In the genomic region with DNA sequence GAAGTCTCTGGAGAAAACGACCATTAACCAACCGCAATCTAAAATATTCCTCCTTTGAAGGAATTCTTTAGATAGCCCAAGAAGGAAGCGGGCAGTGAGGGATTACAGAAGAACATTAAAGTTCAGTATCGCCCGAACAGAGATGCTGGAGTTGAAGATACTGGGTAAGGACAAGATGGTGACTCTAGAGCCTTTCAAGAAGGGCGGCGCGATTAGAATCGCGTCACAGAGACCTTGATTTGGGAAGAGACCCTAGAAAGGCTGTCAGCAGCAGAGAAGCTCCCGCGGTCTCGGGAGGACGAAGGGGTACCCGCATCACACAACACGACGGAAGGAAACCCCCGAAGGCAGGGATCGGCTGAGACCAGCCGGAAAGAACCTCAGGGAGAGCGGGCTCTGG, we compare ENCODE assay signal across 9 mouse cellular contexts. TPM values are rescaled to one million over a fixed set of nuclear protein-coding genes. Genes with fewer than 3 reads are reported as not detected.
DNase-seq lines count a peak whose midpoint lies in the region; ATAC-seq and TF ChIP-seq lines count a peak whose summit lies in the region.
"Had no signal": no experiment of that assay in that cellular context is flagged by ENCODE, and none has a peak within 500 bp of the region (broad histone marks: within the 10 kb centered on the region; RNA-seq: fewer than 3 reads in every experiment).

No protein-coding gene starts in this region.

- WGBS in limb, embryonic 15.5 days: 2% methylated on average over 21 of the region's 21 CpGs
- under 1% methylated on average over 21 of the region's 21 CpGs for WGBS in stomach, postnatal 0 days

- H3K4me1 ChIP-seq in testis, adult 2 months (ENCODE audit: control insufficient read depth, insufficient read depth, low read length): no peaks in the 10 kb centered on the region; the same call in 1 of the 2 replicates
- peaks cover 18% of the 10 kb centered on the region for H3K4me1 ChIP-seq in limb, embryonic 15.5 days
- peaks cover 4% of the 10 kb centered on the region for H3K4me1 ChIP-seq in stomach, postnatal 0 days (replicated peaks; ENCODE audit: control insufficient read depth, insufficient read depth)

- H3K27me3 ChIP-seq in testis, adult 2 months (ENCODE audit: control insufficient read depth, insufficient read depth, low read length): no peaks in the 10 kb centered on the region
- peaks cover 16% of the 10 kb centered on the region for H3K27me3 ChIP-seq in limb, embryonic 15.5 days
- no peaks in the 10 kb centered on the region for H3K27me3 ChIP-seq in stomach, postnatal 0 days (ENCODE audit: control insufficient read depth, insufficient read depth, low read length)

- TF ChIP-seq POLR2A in testis, adult 2 months (IDR thresholded peaks at IDR 0.05; ENCODE audit: control insufficient read depth, low read depth, low read length): no peak

- ATAC-seq in limb, embryonic 15.5 days (ENCODE audit: insufficient number of reproducible peaks, low FRiP score, low TSS enrichment, low read depth): no peak
- no peak for ATAC-seq in stomach, postnatal 0 days (ENCODE audit: low FRiP score, low TSS enrichment)

- DNase-seq in embryo, embryonic 10.5 days (ENCODE audit: low spot score): peak; percentile 66
- DNase-seq in embryo, embryonic 11 days: no peak
- DNase-seq in testis, postnatal 14 days (ENCODE audit: low spot score): no peak
- DNase-seq in stomach, postnatal 0 days (ENCODE audit: low spot score): no peak
- DNase-seq in urinary bladder, adult 18-20 months (ENCODE audit: low spot score in 2 of 2): no peak
- no peak for DNase-seq in cerebellum, postnatal 25 days

- peak overlapping the region; percentile 67 for H3K4me2 ChIP-seq in limb, embryonic 15.5 days
- peak overlapping the region; percentile 91 for H3K4me2 ChIP-seq in stomach, postnatal 0 days (replicated peaks; ENCODE audit: low read depth)

- H3K27ac ChIP-seq in testis, adult 2 months (ENCODE audit: control insufficient read depth, insufficient read depth, low read depth, low read length): peak overlapping the region; percentile 86
- H3K27ac ChIP-seq in limb, embryonic 15.5 days: peak overlapping the region; percentile 81
- H3K27ac ChIP-seq in stomach, postnatal 0 days (replicated peaks): peak overlapping the region; percentile 89

- H3K36me3 ChIP-seq in testis, adult 2 months (ENCODE audit: control insufficient read depth, insufficient read depth, low read length): peaks cover 2% of the 10 kb centered on the region; the same call in 1 of the 2 replicates
- peaks cover 13% of the 10 kb centered on the region for H3K36me3 ChIP-seq in limb, embryonic 15.5 days
- H3K36me3 ChIP-seq in stomach, postnatal 0 days (ENCODE audit: control insufficient read depth, insufficient read depth, low read length): 0 out of 2 replicates have a peak, but pooled peaks cover 3% of the 10 kb centered on the region

- peak overlapping the region; percentile 88 for H3K4me3 ChIP-seq in testis, adult 2 months (ENCODE audit: control insufficient read depth, low read depth, low read length)
- peak overlapping the region; percentile 77 for H3K4me3 ChIP-seq in limb, embryonic 15.5 days
- H3K4me3 ChIP-seq in stomach, postnatal 0 days (ENCODE audit: low read depth, low read length): peak overlapping the region; percentile 68

- H3K9ac ChIP-seq in limb, embryonic 15.5 days: peak overlapping the region; percentile 78
- peak overlapping the region; percentile 77 for H3K9ac ChIP-seq in stomach, postnatal 0 days (ENCODE audit: low read length)

- TF ChIP-seq CTCF in testis, adult 2 months (IDR thresholded peaks at IDR 0.05; ENCODE audit: control insufficient read depth, insufficient read depth, insufficient replicate concordance, low read depth, low read length): no peak
- TF ChIP-seq CTCF in stomach, postnatal 0 days (IDR thresholded peaks at IDR 0.05; ENCODE audit: low read depth): no peak

- no peak for TF ChIP-seq EP300 in stomach, postnatal 0 days (optimal IDR thresholded peaks at IDR 0.05)

- no peaks in the 10 kb centered on the region for H3K9me3 ChIP-seq in limb, embryonic 15.5 days
- H3K9me3 ChIP-seq in stomach, postnatal 0 days (ENCODE audit: control insufficient read depth, low read length): no peaks in the 10 kb centered on the region

RNA-seq across cellular contexts. Expression of gene Rpp38, which starts 0.4 kb away (rescaled TPM):
- 18.4 and 21.0 TPM in 2 replicates for polyA plus RNA-seq in testis, adult 2 months (2012; rRNA removed)
- 20.2 and 20.7 TPM in 2 replicates for polyA plus RNA-seq in limb, embryonic 15.5 days (2015; fragmentation: Nextera tagmentation; extraction: Ambion mirVana)
- 17.2 and 20.3 TPM in 2 replicates for polyA plus RNA-seq in stomach, postnatal 0 days (2015; fragmentation: Nextera tagmentation; extraction: Ambion mirVana)

RNA-seq across cellular contexts. Expression of gene Acbd7, which starts 3.9 kb away (rescaled TPM):
- 0.33 and 20.7 TPM in 2 replicates for polyA plus RNA-seq in testis, adult 2 months (2012; rRNA removed)
- polyA plus RNA-seq in limb, embryonic 15.5 days (2015; fragmentation: Nextera tagmentation; extraction: Ambion mirVana): 0.61 and 1.2 TPM in 2 replicates
- 0.25 and 1.1 TPM in 2 replicates for polyA plus RNA-seq in stomach, postnatal 0 days (2015; fragmentation: Nextera tagmentation; extraction: Ambion mirVana)
- polyA plus RNA-seq: inflammation-experienced regulatory T-cells, adult 6 months had no signal

RNA-seq across cellular contexts. Expression of gene Nmt2, which starts 48.0 kb away (rescaled TPM):
- 24.0 and 25.3 TPM in 2 replicates for polyA plus RNA-seq in testis, adult 2 months (2012; rRNA removed)
- 34.1 and 36.6 TPM in 2 replicates for polyA plus RNA-seq in limb, embryonic 15.5 days (2015; fragmentation: Nextera tagmentation; extraction: Ambion mirVana)
- polyA plus RNA-seq in stomach, postnatal 0 days (2015; fragmentation: Nextera tagmentation; extraction: Ambion mirVana): 23.8 and 24.0 TPM in 2 replicates
